Mouse (Mus musculus) lung, adult 2 months (tissue): ENCODE measurements at regions not wholly inside any gene's neighbourhood (a gene's known extent, or its start where the extent isn't known, plus 50 kb on each side); places are given as distances from the start of the nearest gene placed in this dataset.

Source experiments
- CTCF ChIP-seq: fragments of 200-500 bp; IDR thresholded peaks from 2 replicates; pipeline ENCODE4 v1.5.1; 2011; ENCODE audit warnings: mild to moderate bottlenecking, low read length, control low read depth; ENCODE audit not compliant: insufficient read depth
- POLR2A ChIP-seq: fragments of 200-500 bp; IDR thresholded peaks from 2 replicates; pipeline ENCODE4 v1.6.1; 2011; ENCODE audit warnings: low read depth, mild to moderate bottlenecking, control low read depth, low read length, borderline replicate concordance; ENCODE audit errors: extremely low read depth

- TF ChIP-seq CTCF (no peak), POLR2A (no peak)
These were observed 180.1 kb upstream of the Mpped2 start for GRCm38 (mm10) chr2:106513025-106513386.
